Mouse (Mus musculus) brain, embryonic 18.5 days (tissue): Measurements from ENCODE around the gene Ralgds.

Source experiments
- DNase-seq: peaks from one replicate; pipeline ENCODE4 v3.0.0-alpha.2; 2012; ENCODE audit warnings: low read depth, low spot score

Ralgds gene

GRCm38 (mm10) chr2:28532938-28533771 is 20.2 kb downstream of the Ralgds start:
- DNase-seq: no peak

- DNase-seq: no peak
Measured at GRCm38 (mm10) chr2:28533901-28534435, 21.0 kb downstream of the Ralgds start.

GRCm38 (mm10) chr2:28534436-28535262 is 21.7 kb downstream of the Ralgds start:
- DNase-seq: no peak

- DNase-seq: no peak
Measured at GRCm38 (mm10) chr2:28535263-28535540, 22.3 kb downstream of the Ralgds start.

- DNase-seq: no peak
Measured at GRCm38 (mm10) chr2:28535650-28536049, 22.7 kb downstream of the Ralgds start.

- no peak for DNase-seq
Measured at GRCm38 (mm10) chr2:28536166-28536565, 23.2 kb downstream of the Ralgds start.

- no peak for DNase-seq
Measured at GRCm38 (mm10) chr2:28536766-28537633, 24.1 kb downstream of the Ralgds start.

GRCm38 (mm10) chr2:28537634-28537920 is 24.7 kb downstream of the Ralgds start:
- no peak for DNase-seq

GRCm38 (mm10) chr2:28537995-28538816 is 25.3 kb downstream of the Ralgds start:
- no peak for DNase-seq

- no peak for DNase-seq
Measured at GRCm38 (mm10) chr2:28538817-28539128, 25.8 kb downstream of the Ralgds start.

GRCm38 (mm10) chr2:28539206-28539605 is 26.3 kb downstream of the Ralgds start:
- DNase-seq: no peak

GRCm38 (mm10) chr2:28539949-28540348 is 27.0 kb downstream of the Ralgds start:
- no peak for DNase-seq

GRCm38 (mm10) chr2:28540587-28541227 is 27.8 kb downstream of the Ralgds start:
- DNase-seq: no peak

GRCm38 (mm10) chr2:28543894-28544293 is 31.0 kb downstream of the Ralgds start:
- no peak for DNase-seq

- DNase-seq: no peak
Measured at GRCm38 (mm10) chr2:28545976-28546375, 33.1 kb downstream of the Ralgds start.

GRCm38 (mm10) chr2:28546560-28546959 is 33.6 kb downstream of the Ralgds start:
- DNase-seq: no peak

- no peak for DNase-seq
Measured at GRCm38 (mm10) chr2:28547237-28548172, 34.6 kb downstream of the Ralgds start.

- no peak for DNase-seq
Measured at GRCm38 (mm10) chr2:28549157-28549556, 36.2 kb downstream of the Ralgds start.

GRCm38 (mm10) chr2:28552301-28552700 is 39.4 kb downstream of the Ralgds start:
- DNase-seq: no peak

- no peak for DNase-seq
Measured at GRCm38 (mm10) chr2:28557452-28557851, 44.5 kb downstream of the Ralgds start.
